9 mouse cellular contexts compared by ENCODE assay signal in genomic region chr4:88761776-88762175, GRCm38 (mm10). TPM values are rescaled to one million over a fixed set of nuclear protein-coding genes. Genes with fewer than 3 reads are reported as not detected.
DNase-seq lines count a peak whose midpoint lies in the region.
"Had no signal": no experiment of that assay in that cellular context is flagged by ENCODE, and none has a peak within 500 bp of the region (broad histone marks: within the 10 kb centered on the region; RNA-seq: fewer than 3 reads in every experiment).

No protein-coding gene starts in this region.

- peak; percentile 65 to 71 for DNase-seq in adrenal gland, adult 18-20 months (ENCODE audit: low spot score in 2 of 2)
- peak; percentile 70 to 72 for DNase-seq in cerebellum, postnatal 14 days
- DNase-seq in gastrocnemius, postnatal 4 days (ENCODE audit: low spot score in 2 of 2), result peak; percentile 78 to 85
- peak; percentile 65 for DNase-seq in kidney, adult 9 months
- DNase-seq in layer of hippocampus, postnatal 36 days, result peak; percentile 48 to 70
- DNase-seq in lung, postnatal 36 days, result peak; percentile 44
- DNase-seq in spleen, postnatal 10 days (ENCODE audit: low spot score in 2 of 2), result peak; percentile 72 to 73
- peak; percentile 76 for DNase-seq in urinary bladder, postnatal 10 days (ENCODE audit: low spot score)

RNA-seq across cellular contexts. Expression of gene Gm13283, which starts 1.9 kb away (rescaled TPM):
- total RNA-seq in adrenal gland, adult 18-20 months (2021), result not detected
- not detected for total RNA-seq in gastrocnemius, postnatal 4 days (2021)
- not detected for total RNA-seq in layer of hippocampus, postnatal 36 days (2021)
- total RNA-seq: forebrain, postnatal 0 days had no signal

RNA-seq across cellular contexts. Expression of gene Gm13271, which starts 7.1 kb away (rescaled TPM):
- total RNA-seq in adrenal gland, adult 18-20 months (2021), result not detected
- not detected for total RNA-seq in gastrocnemius, postnatal 4 days (2021)
- total RNA-seq in layer of hippocampus, postnatal 36 days (2021), result not detected
- total RNA-seq: forebrain, postnatal 0 days had no signal

RNA-seq across cellular contexts. Expression of gene Gm13290, which starts 11.9 kb away (rescaled TPM):
- total RNA-seq in adrenal gland, adult 18-20 months (2021), result not detected
- total RNA-seq in gastrocnemius, postnatal 4 days (2021), result not detected
- total RNA-seq in layer of hippocampus, postnatal 36 days (2021), result not detected
- total RNA-seq: forebrain, postnatal 0 days had no signal

RNA-seq across cellular contexts. Expression of gene Gm13289, which starts 14.9 kb away (rescaled TPM):
- total RNA-seq in adrenal gland, adult 18-20 months (2021), result not detected
- not detected for total RNA-seq in gastrocnemius, postnatal 4 days (2021)
- not detected for total RNA-seq in layer of hippocampus, postnatal 36 days (2021)
- total RNA-seq: forebrain, postnatal 0 days had no signal

RNA-seq across cellular contexts. Expression of gene Gm13272, which starts 17.9 kb away (rescaled TPM):
- not detected for total RNA-seq in adrenal gland, adult 18-20 months (2021)
- not detected for total RNA-seq in gastrocnemius, postnatal 4 days (2021)
- total RNA-seq in layer of hippocampus, postnatal 36 days (2021), result not detected
- total RNA-seq: forebrain, postnatal 0 days had no signal

Comparison
In these comparisons a context has a peak if more than half of its experiments do, and no peak if none do; other contexts are left out.
1. Peak in every context shown above with its lines: DNase-seq.